Mouse (Mus musculus) retina, postnatal 1 day (tissue): ENCODE data around the gene Pih1d1.
A peak's percentile ranks its signal among the peaks of the same experiment; 100 is the strongest.
"Not testable (repeated sequence)": the region's sequence is repeated elsewhere in the genome, so short reads cannot be mapped to it uniquely, and the experiment has no call there.

Experiments
- DNase-seq: peaks from one replicate; pipeline ENCODE4 v3.0.0-alpha.2; 2012

Gene Pih1d1

DNA sequence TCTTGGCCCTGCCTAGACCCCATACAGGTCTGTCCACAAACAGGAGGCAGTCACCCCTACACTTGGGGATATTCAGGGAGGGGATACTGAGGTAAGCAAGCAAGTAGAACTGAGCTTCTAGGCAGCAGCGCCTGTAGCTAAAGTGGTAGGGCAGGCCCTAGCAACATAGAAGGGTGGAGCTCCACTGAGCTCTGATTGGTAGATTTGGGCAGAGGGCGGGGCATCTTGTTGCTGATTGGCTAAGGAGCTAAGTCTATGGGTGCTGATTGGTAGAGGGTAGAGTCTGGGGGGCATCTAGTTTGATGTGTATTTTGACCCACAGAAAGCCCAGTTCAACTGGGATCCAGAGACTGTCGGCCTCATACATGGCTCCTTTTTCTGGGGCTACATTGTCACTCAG is 15.4 kb downstream of the Pih1d1 start:
- DNase-seq: no peak

- no peak for DNase-seq
Observed at GRCm38 (mm10) chr7:45172974-45173373, 18.9 kb downstream of the Pih1d1 start.

- DNase-seq: not testable (repeated sequence)
Observed at GRCm38 (mm10) chr7:45173772-45174171, 19.7 kb downstream of the Pih1d1 start.

DNA sequence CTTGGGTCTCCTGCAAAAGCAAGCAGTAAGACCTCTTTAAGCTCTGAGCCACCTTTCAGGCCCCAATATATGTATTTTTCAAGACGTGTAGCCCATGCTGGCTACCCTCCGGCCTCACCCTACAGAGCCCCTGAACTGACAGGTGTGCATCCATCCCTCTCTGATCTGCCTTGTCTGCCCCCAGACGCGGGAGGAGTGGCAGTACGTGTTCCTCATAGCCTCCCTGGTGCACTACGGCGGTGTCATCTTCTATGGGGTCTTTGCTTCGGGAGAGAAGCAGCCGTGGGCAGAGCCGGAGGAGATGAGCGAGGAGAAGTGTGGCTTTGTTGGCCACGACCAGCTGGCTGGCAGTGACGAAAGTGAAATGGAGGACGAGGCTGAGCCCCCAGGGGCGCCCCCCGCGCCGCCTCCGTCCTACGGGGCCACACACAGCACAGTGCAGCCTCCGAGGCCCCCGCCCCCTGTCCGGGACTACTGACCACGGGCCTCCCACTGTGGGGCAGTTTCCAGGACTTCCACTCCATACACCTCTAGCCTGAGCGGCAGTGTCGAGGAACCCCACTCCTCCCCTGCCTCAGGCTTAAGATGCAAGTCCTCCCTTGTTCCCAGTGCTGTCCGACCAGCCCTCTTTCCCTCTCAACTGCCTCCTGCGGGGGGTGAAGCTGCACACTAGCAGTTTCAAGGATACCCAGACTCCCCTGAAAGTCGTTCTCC is 20.6 kb downstream of the Pih1d1 start:
- peak; percentile 67 for DNase-seq

DNA sequence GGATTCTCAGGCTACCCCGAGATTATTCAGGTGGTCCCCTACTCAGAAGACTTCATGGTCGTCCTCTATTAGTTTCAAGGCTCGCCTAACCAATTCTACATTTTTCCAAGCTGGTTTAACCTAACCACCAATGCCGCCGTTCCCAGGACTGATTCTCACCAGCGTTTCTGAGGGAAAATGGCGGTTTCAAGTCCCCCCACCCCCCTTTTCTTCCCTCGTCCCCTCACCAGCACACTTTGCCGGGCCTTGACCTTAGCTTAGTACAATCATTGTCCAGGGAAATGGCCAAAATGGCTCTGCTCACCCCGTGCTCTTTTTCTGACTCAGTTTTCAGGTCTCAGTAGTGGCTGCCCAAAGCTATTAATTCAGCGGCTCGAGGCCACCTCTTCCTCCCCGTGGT is 21.3 kb downstream of the Pih1d1 start:
- DNase-seq: no peak

- DNase-seq: no peak
Observed at GRCm38 (mm10) chr7:45175929-45176328, 21.8 kb downstream of the Pih1d1 start.

- no peak for DNase-seq
Observed at GRCm38 (mm10) chr7:45176356-45176755, 22.3 kb downstream of the Pih1d1 start.

DNA sequence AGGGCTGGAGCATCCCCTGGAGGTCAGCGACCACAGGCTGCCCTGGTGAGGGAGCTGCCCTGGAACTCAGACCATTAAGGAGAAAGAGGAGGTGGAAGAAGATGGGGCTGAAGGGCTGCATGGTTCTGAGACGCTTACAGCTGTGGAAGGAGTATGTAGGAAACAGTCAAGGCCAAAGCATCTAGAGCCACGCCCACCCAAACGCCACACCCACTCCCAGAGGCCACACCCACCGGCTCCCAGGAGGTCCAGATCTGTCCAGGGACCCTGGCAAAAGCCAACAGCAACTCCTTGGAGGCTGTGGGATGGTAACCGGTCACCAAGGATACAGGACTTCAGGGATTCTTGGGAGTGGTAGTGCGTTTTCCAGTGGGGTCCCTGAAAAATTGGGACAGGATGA is 24.4 kb downstream of the Pih1d1 start:
- no peak for DNase-seq

DNA sequence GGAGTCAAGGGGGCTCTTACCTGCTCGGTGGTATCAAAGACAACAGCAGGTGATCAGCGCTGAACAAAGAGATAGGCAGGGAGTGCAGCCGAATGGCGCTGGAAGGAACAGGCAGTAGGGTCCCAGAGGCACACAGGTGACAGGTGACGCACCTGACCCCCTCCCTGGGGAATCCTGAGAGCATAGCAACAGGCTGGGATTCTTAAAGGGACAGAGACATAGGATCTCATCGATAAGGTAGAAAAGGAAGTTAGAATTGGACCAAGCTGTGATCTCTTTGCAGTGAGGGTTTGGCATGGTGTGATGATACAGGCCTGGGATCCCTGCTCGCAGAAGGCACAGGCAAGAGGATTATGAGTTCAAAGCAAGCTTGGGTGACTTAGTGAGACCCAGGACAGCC is 25.4 kb downstream of the Pih1d1 start, which contains the start of gene Gfy:
Gfy (minus strand) TSS at position 101 of the 400 bp plus-strand sequence.
- DNase-seq: no peak

DNA sequence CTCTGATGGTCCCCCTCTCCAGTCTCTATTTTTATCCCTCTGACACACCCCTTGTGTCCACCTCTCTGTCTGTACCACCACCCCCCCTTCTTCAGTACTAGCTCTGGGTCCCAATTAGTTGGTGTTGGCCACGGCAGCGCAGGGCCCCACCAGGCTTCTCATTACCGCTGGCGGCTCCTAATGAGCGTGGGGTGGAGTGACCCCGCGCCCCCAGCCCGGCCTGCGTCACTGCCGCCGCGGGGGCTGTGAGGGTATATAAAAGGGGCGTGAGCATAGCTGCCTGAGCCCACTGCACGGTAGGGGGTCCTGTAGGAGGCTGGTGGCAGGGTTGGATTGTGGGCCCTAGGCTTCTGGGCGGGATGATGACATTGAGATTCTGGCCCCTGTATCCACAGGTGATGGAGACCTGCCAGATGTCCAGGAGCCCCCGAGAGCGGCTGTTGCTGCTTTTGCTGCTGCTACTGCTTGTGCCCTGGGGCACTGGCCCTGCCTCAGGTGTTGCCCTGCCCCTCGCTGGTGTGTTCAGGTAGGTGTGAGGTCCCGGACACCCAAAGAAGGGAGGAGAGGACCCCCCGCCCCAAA is 26.9 kb downstream of the Pih1d1 start, which contains the start of gene Pth2:
Pth2 (plus strand) TSS at position 100 of the 582 bp plus-strand sequence.
- DNase-seq: peak; percentile 83

DNA sequence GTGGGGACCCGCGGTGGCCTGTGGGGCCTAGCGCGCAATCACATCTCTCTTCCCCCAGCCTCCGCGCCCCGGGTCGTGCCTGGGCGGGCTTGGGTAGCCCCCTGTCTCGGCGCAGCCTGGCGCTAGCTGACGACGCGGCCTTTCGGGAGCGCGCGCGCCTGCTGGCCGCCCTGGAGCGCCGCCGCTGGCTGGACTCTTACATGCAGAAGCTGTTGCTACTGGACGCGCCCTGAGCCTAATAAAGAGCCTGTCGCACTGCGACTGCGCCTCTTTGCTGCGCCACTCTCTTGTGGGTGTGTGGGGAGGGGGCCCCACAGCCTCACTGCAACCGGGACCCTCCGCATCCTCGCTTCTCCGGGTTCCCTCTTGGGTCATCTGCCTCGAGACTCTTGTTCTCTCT is 27.4 kb downstream of the Pih1d1 start:
- DNase-seq: peak; percentile 81

- DNase-seq: peak; percentile 95
Observed at GRCm38 (mm10) chr7:45182199-45182601, 28.1 kb downstream of the Pih1d1 start.

- no peak for DNase-seq
Observed at GRCm38 (mm10) chr7:45182606-45183005, 28.5 kb downstream of the Pih1d1 start.

DNA sequence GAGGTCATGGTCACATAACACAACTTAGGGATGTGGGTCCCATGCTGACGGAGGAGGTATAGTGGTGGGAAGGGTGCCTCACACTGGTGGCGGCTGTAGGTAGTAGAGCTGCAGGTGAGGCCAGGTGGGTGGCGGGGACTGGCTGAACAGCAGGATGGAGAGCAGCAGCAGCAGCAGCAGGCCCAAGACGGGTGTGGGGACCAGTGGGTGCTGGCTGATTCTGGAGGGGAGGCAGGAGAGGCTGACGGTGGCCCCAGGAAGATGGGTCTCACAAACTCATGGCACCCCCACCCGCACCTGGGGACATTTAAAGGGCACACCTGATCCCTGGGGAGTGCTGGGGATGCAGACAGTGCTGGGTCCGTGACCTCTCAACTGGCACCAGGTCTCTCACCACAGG is 29.6 kb downstream of the Pih1d1 start:
- DNase-seq: no peak

DNA sequence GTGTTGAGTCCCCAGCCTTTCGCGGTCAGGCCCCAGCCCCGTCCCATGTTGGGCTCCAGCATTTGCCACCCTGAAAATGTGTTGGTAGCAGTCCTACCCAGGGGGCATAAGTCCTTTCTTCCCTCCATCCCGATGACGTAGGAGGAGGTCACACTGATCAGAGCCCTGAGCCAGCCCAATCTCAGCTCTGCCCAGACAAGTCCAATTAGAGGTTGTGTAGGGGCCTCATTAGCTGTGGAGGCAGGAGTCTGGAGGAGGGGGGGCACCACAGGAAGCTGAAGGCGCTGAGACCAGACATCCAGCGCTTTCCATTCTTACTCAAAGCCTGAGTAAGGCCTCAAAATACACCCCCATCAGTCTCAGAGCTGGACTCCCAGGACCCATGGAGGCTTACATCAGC is 31.8 kb downstream of the Pih1d1 start:
- peak; percentile 77 for DNase-seq

DNA sequence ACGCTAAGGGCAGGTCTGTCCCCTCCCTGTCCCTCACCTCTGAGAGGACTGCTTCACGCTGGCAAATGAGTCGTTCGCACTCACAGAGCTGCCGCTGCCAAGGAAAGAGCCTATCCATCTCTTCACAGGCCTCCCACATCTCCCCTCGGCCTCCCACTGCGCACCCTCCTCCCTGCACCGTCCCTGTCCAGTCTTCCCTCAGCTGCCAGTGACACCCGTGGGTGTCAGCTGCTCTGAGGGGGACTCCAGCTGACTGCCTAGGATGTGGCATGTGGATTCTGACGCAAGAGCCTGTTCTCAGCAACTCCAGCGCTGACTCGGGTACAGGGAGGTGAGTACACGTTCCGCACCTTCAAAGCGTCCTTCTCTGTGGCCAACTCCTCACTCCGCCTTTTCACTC is 35.5 kb downstream of the Pih1d1 start:
- DNase-seq: no peak

DNA sequence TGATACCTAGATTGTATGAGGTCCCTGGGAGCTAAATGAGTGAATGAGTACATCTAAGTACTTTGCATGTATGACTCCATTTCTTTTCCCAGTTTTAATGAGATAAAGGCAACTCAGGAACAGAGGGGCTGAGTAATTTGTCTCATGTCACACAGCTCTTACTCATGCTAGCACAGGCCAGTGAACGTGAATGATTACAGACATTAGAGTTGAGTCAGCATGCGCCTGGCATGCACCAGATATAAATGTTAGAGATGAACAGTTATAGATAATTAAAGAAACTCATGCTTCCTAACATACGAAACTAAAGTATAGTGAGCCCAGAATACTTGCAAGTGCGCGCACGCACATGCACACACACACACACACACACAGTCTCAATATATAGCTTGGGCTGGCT is 36.1 kb downstream of the Pih1d1 start:
- DNase-seq: no peak

DNA sequence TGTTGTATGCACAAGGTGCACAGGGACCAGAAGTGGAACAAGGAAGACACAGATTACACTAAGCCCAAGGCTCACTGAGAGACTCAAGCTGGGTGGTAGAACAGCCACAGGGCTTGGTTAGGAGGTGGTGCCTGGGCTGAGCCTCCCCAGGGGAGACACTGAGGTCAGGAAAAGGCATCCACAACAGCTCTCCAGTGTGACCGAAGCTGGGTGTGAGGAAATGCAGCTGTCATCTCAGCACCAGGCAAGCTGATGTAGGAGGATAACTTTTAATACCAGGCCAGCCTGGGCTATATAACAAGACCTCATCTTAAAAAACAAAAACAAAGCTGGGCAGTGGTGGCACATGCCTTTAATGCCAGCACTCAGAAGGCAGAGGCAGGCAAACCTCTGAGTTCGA is 37.1 kb downstream of the Pih1d1 start:
- no peak for DNase-seq

- DNase-seq: peak; percentile 55
Observed at GRCm38 (mm10) chr7:45191803-45192363, 37.8 kb downstream of the Pih1d1 start.

DNA sequence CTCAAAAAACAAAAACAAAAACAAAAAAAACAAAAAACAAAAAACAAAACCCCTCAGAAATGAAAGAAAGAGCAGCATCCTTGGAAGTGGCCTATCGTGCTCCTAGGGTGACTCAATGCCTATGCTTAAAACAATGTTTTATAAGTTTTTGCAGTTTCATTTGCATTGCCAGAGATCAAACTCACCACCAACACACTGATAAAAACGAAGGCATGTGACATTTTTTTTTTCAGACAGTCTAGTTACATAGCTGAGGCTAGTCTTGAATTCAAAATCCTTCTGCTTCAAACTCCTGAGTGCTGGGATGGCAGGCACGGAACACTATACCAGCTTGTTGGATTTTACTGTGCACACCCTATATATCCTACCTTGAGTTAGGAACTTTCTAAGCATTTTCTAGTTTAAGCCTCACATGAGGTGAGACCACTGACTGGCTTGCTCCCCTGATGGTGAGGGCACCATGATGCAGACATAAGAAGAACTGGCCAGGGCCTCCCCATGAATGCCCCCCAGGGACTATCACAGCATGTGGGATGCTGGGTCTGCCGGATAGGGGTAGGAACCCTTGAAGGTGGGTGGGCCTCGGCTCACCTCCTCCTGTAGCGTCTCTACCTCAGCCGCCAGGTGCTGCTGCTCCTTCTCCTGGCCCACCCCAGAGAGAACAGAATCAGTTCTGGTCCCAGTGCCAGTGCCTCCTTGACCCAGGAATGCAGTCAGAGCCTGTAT is 38.6 kb downstream of the Pih1d1 start:
- no peak for DNase-seq

DNA sequence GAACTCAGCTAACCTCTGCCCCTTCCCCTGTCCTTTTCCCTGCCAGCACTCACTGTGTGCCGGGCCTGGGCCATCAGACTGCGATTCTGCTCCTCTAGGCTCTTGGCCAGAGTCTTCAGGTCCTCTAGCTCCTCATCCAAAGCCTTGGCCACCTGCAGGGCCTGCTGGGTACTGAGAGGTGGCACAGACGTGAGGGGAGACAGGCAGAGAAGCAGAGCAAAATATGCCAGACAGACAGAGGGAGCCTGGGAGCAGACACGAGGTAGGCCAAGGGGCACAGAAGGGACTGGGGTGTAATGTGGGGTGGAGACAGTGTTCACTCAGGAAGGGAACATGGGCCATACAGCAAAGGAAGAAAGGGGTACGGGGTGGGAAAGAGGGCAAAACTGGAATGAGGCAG is 39.3 kb downstream of the Pih1d1 start:
- no peak for DNase-seq

DNA sequence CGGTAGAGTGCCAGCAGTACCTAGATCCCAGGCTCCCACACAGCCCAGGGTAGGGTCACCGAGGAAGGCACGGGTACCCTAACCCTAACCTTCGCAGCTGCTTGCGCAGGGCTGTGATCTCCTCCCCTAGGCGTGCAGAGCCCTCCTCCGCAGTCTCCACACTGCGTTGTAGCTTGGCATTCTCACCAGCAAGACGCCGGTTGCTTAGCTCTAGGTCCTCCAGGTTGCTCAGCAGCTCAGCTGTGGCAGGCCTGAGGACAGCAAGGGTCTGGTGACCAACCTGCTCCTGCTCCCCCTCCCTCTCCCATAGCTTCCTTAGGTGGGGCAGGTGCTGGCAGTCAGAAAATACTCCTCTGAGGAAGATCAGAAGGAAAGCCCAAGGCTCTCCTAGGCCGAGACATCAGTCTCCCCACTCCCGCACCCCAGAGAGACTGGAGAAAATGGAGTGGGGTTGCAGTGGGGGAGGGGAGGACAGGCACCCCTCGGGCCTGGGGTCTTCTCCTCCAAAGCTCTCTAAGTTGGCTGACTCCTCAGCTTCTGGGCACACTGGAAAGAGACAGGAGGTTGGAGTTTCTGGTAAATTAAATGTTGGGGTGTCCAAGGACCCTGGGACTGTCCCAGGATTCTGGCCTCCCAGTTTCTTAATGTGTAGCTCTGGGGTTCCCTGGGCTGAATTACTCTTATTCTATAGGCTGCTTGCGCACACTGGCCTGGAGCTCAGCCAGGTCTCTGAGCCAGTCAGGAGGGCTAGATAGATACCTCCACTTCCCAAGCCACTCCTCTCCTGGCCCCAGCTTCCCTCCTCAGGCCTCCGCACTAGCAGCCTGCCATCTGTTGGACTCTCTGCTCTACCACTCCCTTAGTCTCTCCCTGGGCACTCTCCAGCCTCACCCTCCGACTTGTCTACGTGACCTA is 40.0 kb downstream of the Pih1d1 start:
- no peak for DNase-seq
